Mouse (Mus musculus) hindbrain, embryonic 15.5 days (tissue): Measurements from ENCODE around the gene Nradd. TPM values are rescaled to one million over a fixed set of nuclear protein-coding genes. Genes with fewer than 3 reads are reported as not detected.

Experiments
- ATAC-seq: fragments of 200-750 bp; cut with Nextera tagmentation; 2 replicates; pipeline ENCODE4 v1.8.0; 2017; ENCODE audit warnings: low read depth, moderate number of reproducible peaks, moderate TSS enrichment; ENCODE audit not compliant: low FRiP score
- H3K27ac ChIP-seq: fragments of 300-500 bp; sonication (generic); replicated peaks from 2 replicates; pipeline ENCODE4 v1.5.1; 2015; ENCODE audit warnings: mild to moderate bottlenecking, inconsistent platforms
- H3K27me3 ChIP-seq: fragments of 300-500 bp; sonication (generic); 2 replicates; pipeline ENCODE4 v1.6.1; 2015; ENCODE audit warnings: control low read depth, inconsistent platforms
- H3K36me3 ChIP-seq: fragments of 300-500 bp; sonication (generic); 2 replicates; pipeline ENCODE4 v1.6.1; 2015; ENCODE audit warnings: control low read depth, inconsistent platforms
- H3K4me1 ChIP-seq: fragments of 300-500 bp; sonication (generic); replicated peaks from 2 replicates; pipeline ENCODE4 v1.6.1; 2015; ENCODE audit warnings: control low read depth, inconsistent platforms
- H3K4me2 ChIP-seq: fragments of 300-500 bp; sonication (generic); 2 replicates; pipeline ENCODE4 v1.6.1; 2015; ENCODE audit warnings: moderate library complexity, mild to moderate bottlenecking, inconsistent platforms
- H3K4me3 ChIP-seq: fragments of 300-500 bp; sonication (generic); 2 replicates; pipeline ENCODE4 v1.5.1; 2015; ENCODE audit warnings: mild to moderate bottlenecking, inconsistent platforms
- H3K9ac ChIP-seq: fragments of 300-500 bp; sonication (generic); 2 replicates; pipeline ENCODE4 v1.6.1; 2015; ENCODE audit warnings: inconsistent platforms
- H3K9me3 ChIP-seq: fragments of 300-500 bp; sonication (generic); 2 replicates; pipeline ENCODE4 v1.6.1; 2016; ENCODE audit warnings: control low read depth, inconsistent platforms
- WGBS: fragments of 180-500 bp; shearing (Covaris S2); methylation state at CpG from one replicate; pipeline ENCODE4 v1.1.7; 2015; 5-methylcytosine and 5-hydroxymethylcytosine counted together
- microRNA-seq: library from miRNA; unstranded; fragments of <30 nt; microRNA quantifications from one replicate; pipeline ENCODE4, GENCODE M21; 2016
- polyA plus RNA-seq: library from polyadenylated mRNA; unstranded; fragments of >200 nt; fragmentation: Nextera tagmentation; extraction: Ambion mirVana; gene quantifications from 2 replicates; pipeline ENCODE4 v1.2.1, GENCODE M21; 2015

Gene Nradd
- polyA plus RNA-seq, 1 experiment from 2014 or later: 31.1 TPM

- peak overlapping the region; percentile 86 for H3K27ac ChIP-seq
- H3K4me2 ChIP-seq: peak overlapping the region; percentile 93
- peak overlapping the region; percentile 46 for H3K4me3 ChIP-seq
- H3K9me3 ChIP-seq: no peaks in the 10 kb centered on the region
- H3K4me1 ChIP-seq: peaks cover 27% of the 10 kb centered on the region
- H3K27me3 ChIP-seq: no peaks in the 10 kb centered on the region
- WGBS: 53% methylated on average over 8 of the region's 8 CpGs
- no peak for ATAC-seq
- H3K9ac ChIP-seq: peak overlapping the region; percentile 63
- H3K36me3 ChIP-seq: peaks cover 25% of the 10 kb centered on the region
Measured at GRCm38 (mm10) chr9:110623416-110624195, 646 bp downstream of the Nradd start.

- ATAC-seq: no peak
- 88% methylated on average over 12 of the region's 12 CpGs for WGBS
Measured at GRCm38 (mm10) chr9:110622621-110623219, 1.5 kb downstream of the Nradd start.

DNA sequence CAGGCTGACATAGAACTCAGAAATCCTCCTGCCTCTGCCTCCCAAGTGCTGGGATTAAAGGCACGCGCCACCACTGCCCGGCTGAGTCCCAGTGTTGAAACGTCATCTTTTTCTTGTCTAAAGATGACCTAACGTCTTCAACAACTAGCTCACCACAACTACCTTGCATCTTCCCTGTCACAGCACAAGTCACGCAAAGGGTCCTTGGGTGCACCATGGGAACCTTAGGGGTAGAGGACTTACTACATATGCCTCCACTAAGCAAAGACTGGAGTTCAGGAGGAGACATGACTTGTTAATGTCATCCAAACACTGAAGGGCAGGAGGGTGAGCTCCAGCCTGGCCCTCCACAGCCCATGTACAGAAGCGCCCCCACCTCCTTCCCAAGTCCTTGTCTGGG, 3.6 kb downstream of the Nradd start:
- peaks cover 27% of the 10 kb centered on the region for H3K4me1 ChIP-seq
- H3K9me3 ChIP-seq: no peaks in the 10 kb centered on the region
- no peak overlapping the region for H3K4me2 ChIP-seq
- no peak overlapping the region for H3K27ac ChIP-seq
- no peaks in the 10 kb centered on the region for H3K27me3 ChIP-seq
- H3K9ac ChIP-seq: no peak overlapping the region
- peaks cover 39% of the 10 kb centered on the region for H3K36me3 ChIP-seq
- WGBS: 95% methylated on average over 7 of the region's 7 CpGs
- no peak for ATAC-seq
- no peak overlapping the region for H3K4me3 ChIP-seq

More at GRCm38 (mm10) chr9:110622621-110623219, 1.5 kb downstream of the Nradd start:
- Histone ChIP-seq H3K27me3 (no peaks in the 10 kb centered on the region), H3K4me1 (peaks cover 27% of the 10 kb centered on the region), H3K27ac (no peak overlapping the region), H3K4me3 (no peak overlapping the region), H3K36me3 (peaks cover 33% of the 10 kb centered on the region), H3K9ac (no peak overlapping the region), H3K9me3 (no peaks in the 10 kb centered on the region), H3K4me2 (no peak overlapping the region)

- H3K36me3 ChIP-seq: peaks cover 44% of the 10 kb centered on the region
Measured at GRCm38 (mm10) chr9:110620180-110620579, 4.1 kb downstream of the Nradd start.

DNA sequence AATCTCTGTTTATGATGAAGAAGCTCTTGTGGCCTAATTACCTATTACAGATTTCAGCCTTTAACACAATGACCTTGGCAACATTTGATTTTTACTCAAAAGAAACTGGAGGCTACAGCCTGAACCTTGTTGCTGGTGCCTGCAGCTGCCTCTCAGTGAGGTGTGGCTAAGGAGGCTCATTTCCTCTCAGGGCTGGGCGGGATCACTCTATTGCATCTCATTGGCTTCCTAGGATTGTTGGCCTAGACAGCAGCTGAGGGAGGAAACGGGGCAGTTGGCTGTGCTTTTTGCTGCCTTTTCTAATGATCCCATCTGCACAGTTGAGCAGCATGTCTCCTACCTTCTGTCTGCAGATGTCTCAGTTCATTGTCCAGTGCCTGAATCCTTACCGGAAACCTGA, 7.2 kb downstream of the Nradd start:
- no peak for ATAC-seq
- H3K9ac ChIP-seq: no peak overlapping the region

More at GRCm38 (mm10) chr9:110620180-110620579, 4.1 kb downstream of the Nradd start:
- no peak overlapping the region for H3K9ac ChIP-seq
- ATAC-seq: no peak
- H3K4me3 ChIP-seq: no peak overlapping the region
- H3K9me3 ChIP-seq: no peaks in the 10 kb centered on the region
- H3K27me3 ChIP-seq: no peaks in the 10 kb centered on the region
- 83% methylated on average over 7 of the region's 7 CpGs for WGBS
- H3K27ac ChIP-seq: no peak overlapping the region
- H3K4me1 ChIP-seq: peaks cover 22% of the 10 kb centered on the region
- H3K4me2 ChIP-seq: no peak overlapping the region

GRCm38 (mm10) chr9:110611471-110611870, 12.8 kb downstream of the Nradd start:
- H3K4me1 ChIP-seq: no peaks in the 10 kb centered on the region
- H3K4me3 ChIP-seq: no peak overlapping the region
- ATAC-seq: no peak
- H3K4me2 ChIP-seq: no peak overlapping the region
- H3K9me3 ChIP-seq: no peaks in the 10 kb centered on the region
- whole genome bisulfite sequencing: 91% methylated on average over 3 of the region's 3 CpGs
- no peaks in the 10 kb centered on the region for H3K27me3 ChIP-seq
- no peak overlapping the region for H3K9ac ChIP-seq
- H3K27ac ChIP-seq: no peak overlapping the region
- peaks cover 28% of the 10 kb centered on the region for H3K36me3 ChIP-seq

More for the DNA sequence above, 7.2 kb downstream of the Nradd start:
- H3K4me1 ChIP-seq: no peaks in the 10 kb centered on the region
- peaks cover 51% of the 10 kb centered on the region for H3K36me3 ChIP-seq
- H3K27me3 ChIP-seq: no peaks in the 10 kb centered on the region
- H3K4me2 ChIP-seq: no peak overlapping the region
- H3K27ac ChIP-seq: no peak overlapping the region
- H3K9me3 ChIP-seq: no peaks in the 10 kb centered on the region
- WGBS: 85% methylated on average over 3 of the region's 3 CpGs
- no peak overlapping the region for H3K4me3 ChIP-seq

- H3K4me1 ChIP-seq: no peaks in the 10 kb centered on the region
- H3K36me3 ChIP-seq: 0 out of 2 replicates have a peak, but pooled peaks cover 5% of the 10 kb centered on the region
- H3K9me3 ChIP-seq: no peaks in the 10 kb centered on the region
- H3K4me2 ChIP-seq: no peak overlapping the region
- no peak overlapping the region for H3K27ac ChIP-seq
- no peaks in the 10 kb centered on the region for H3K27me3 ChIP-seq
- no peak overlapping the region for H3K9ac ChIP-seq
- no peak overlapping the region for H3K4me3 ChIP-seq
- 74% methylated on average over 1 of the region's 1 CpGs for WGBS
- ATAC-seq: no peak
Measured at GRCm38 (mm10) chr9:110583521-110583920, 40.7 kb downstream of the Nradd start.

GRCm38 (mm10) chr9:110582161-110582560, 42.1 kb downstream of the Nradd start:
- H3K4me2 ChIP-seq: no peak overlapping the region
- no peaks in the 10 kb centered on the region for H3K27me3 ChIP-seq
- H3K27ac ChIP-seq: no peak overlapping the region
- no peak overlapping the region for H3K4me3 ChIP-seq
- peaks cover 10% of the 10 kb centered on the region for H3K36me3 ChIP-seq
- no peaks in the 10 kb centered on the region for H3K9me3 ChIP-seq
- no peak overlapping the region for H3K9ac ChIP-seq
- 93% methylated on average over 2 of the region's 2 CpGs for WGBS
- no peak for ATAC-seq
- no peaks in the 10 kb centered on the region for H3K4me1 ChIP-seq

Small RNA genes within 50 kb of the gene (microRNA-seq; reads per million reads assigned to microRNA genes)
- not detected for gene Mir8107

Other genes with a start within 250 kb of the Nradd start
- gene Ptpn23, start 216.2 kb downstream of the Nradd start, polyA plus RNA-seq: 24.0 and 24.4 TPM in 2 replicates
- 0.77 and 1.4 TPM in 2 replicates for gene Ngp, start 204.7 kb downstream of the Nradd start, polyA plus RNA-seq
- gene Klhl18, start 147.8 kb downstream of the Nradd start, polyA plus RNA-seq: 23.8 and 27.4 TPM in 2 replicates
- 4.7 and 6.2 TPM in 2 replicates for gene Kif9, start 147.5 kb downstream of the Nradd start, polyA plus RNA-seq
- gene Setd2, start 91.9 kb downstream of the Nradd start, polyA plus RNA-seq: 30.5 and 31.6 TPM in 2 replicates
- gene Nbeal2, start 29.7 kb upstream of the Nradd start, polyA plus RNA-seq: 3.5 and 4.3 TPM in 2 replicates
- gene Ccdc12, start 32.1 kb upstream of the Nradd start, polyA plus RNA-seq: 103 and 107 TPM in 2 replicates
- 0.17 TPM in 1 of 2 replicates, not detected in the other for gene Myl3, start 117.4 kb upstream of the Nradd start, polyA plus RNA-seq
- 11.0 and 12.0 TPM in 2 replicates for gene Pth1r, start 122.7 kb upstream of the Nradd start, polyA plus RNA-seq
- gene Prss42, start 173.7 kb upstream of the Nradd start, polyA plus RNA-seq: not detected in 2 replicates
- gene Prss44, start 189.5 kb upstream of the Nradd start, polyA plus RNA-seq: not detected in 2 replicates
- not detected in 2 replicates for gene Prss43, start 202.2 kb upstream of the Nradd start, polyA plus RNA-seq
- gene Prss45, start 210.1 kb upstream of the Nradd start, polyA plus RNA-seq: 0.13 TPM in 1 of 2 replicates, not detected in the other
- not detected in 2 replicates for gene Prss46, start 220.1 kb upstream of the Nradd start, polyA plus RNA-seq
- 0.36 and 0.41 TPM in 2 replicates for gene Prss50, start 233.5 kb upstream of the Nradd start, polyA plus RNA-seq